Comparison of ENCODE assay signal across 9 mouse cellular contexts in the genomic region with DNA sequence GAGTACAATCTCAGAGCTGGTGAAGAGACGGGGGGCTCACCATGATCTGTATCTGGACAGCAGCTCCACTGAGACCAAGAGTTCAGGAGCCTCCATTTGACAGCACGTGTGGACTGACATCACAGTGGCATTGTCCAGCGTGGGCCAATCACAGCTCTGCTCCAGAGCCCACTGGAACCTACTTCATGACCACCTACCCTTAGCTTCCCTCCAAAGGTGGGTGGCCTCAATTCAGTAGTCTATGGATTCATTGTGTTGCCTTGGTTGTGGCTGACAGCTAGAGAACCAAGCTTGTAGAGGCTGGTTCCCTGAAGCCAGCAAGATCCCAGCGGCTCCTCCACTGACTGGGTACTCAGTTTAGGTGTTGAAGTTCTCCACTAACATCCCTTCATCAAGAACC. TPM values are rescaled to one million over a fixed set of nuclear protein-coding genes. Genes with fewer than 3 reads are reported as not detected.
DNase-seq lines count a peak whose midpoint lies in the region; ATAC-seq and TF ChIP-seq lines count a peak whose summit lies in the region.
"Had no signal": no experiment of that assay in that cellular context is flagged by ENCODE, and none has a peak within 500 bp of the region (broad histone marks: within the 10 kb centered on the region; RNA-seq: fewer than 3 reads in every experiment).

A gene (minus strand): TSS at position 121 of the 400 bp plus-strand sequence.
A gene (plus strand): TSS at position 174 of the 400 bp plus-strand sequence.

- H3K27ac ChIP-seq in lung, embryonic 14.5 days (ENCODE audit: low read depth): no peak within 1 kb of the TSS
- H3K27ac ChIP-seq in forebrain, embryonic 11.5 days (ENCODE audit: low read depth, low read length): no peak within 1 kb of the TSS; the same call in 1 of the 2 replicates
- H3K27ac ChIP-seq in limb, embryonic 12.5 days: no peak within 1 kb of the TSS
- no peak within 1 kb of the TSS for H3K27ac ChIP-seq in stomach, embryonic 14.5 days (ENCODE audit: low read length)

- peaks cover 47% of the 10 kb centered on the region for H3K36me3 ChIP-seq in lung, embryonic 14.5 days (ENCODE audit: insufficient read depth)
- peaks cover 3% of the 10 kb centered on the region for H3K36me3 ChIP-seq in forebrain, embryonic 11.5 days (ENCODE audit: control insufficient read depth, insufficient read depth, low read length)
- peaks cover 53% of the 10 kb centered on the region for H3K36me3 ChIP-seq in limb, embryonic 12.5 days
- H3K36me3 ChIP-seq in stomach, embryonic 14.5 days (ENCODE audit: control insufficient read depth, insufficient read depth, low read length): peaks cover 13% of the 10 kb centered on the region

- WGBS in lung, embryonic 14.5 days: 80% methylated on average over 4 of the region's 4 CpGs
- WGBS in forebrain, embryonic 11.5 days: 84% methylated on average over 4 of the region's 4 CpGs
- 86% methylated on average over 4 of the region's 4 CpGs for WGBS in limb, embryonic 12.5 days
- whole genome bisulfite sequencing in stomach, embryonic 14.5 days: 83% methylated on average over 4 of the region's 4 CpGs

- H3K9me3 ChIP-seq in lung, embryonic 14.5 days (ENCODE audit: low read depth, low read length): no peaks in the 10 kb centered on the region
- no peaks in the 10 kb centered on the region for H3K9me3 ChIP-seq in forebrain, embryonic 11.5 days (ENCODE audit: control insufficient read depth, low read length)
- no peaks in the 10 kb centered on the region for H3K9me3 ChIP-seq in limb, embryonic 12.5 days
- H3K9me3 ChIP-seq in stomach, embryonic 14.5 days (ENCODE audit: control insufficient read depth, low read depth, low read length): no peaks in the 10 kb centered on the region

- no peak for DNase-seq in lung, embryonic 14.5 days
- no peak for DNase-seq in lung, adult 18-20 months
- no peak for DNase-seq in forebrain, embryonic 11.5 days (ENCODE audit: low spot score)
- no peak for DNase-seq in spleen, adult 18-20 months
- DNase-seq in urinary bladder, adult 18-20 months (ENCODE audit: low spot score in 2 of 2): no peak
- DNase-seq: thymus, adult 18-20 months had no signal

- H3K27me3 ChIP-seq in lung, embryonic 14.5 days (ENCODE audit: insufficient read depth, low read length): no peaks in the 10 kb centered on the region
- H3K27me3 ChIP-seq in forebrain, embryonic 11.5 days (ENCODE audit: control insufficient read depth, insufficient read depth, low read length): no peaks in the 10 kb centered on the region
- H3K27me3 ChIP-seq in limb, embryonic 12.5 days: no peaks in the 10 kb centered on the region
- no peaks in the 10 kb centered on the region for H3K27me3 ChIP-seq in stomach, embryonic 14.5 days (ENCODE audit: control insufficient read depth, insufficient read depth, low read length)

- peak within 1 kb of the TSS; percentile 95 for H3K9ac ChIP-seq in lung, embryonic 14.5 days
- no peak within 1 kb of the TSS for H3K9ac ChIP-seq in forebrain, embryonic 11.5 days (ENCODE audit: low read length)
- H3K9ac ChIP-seq in limb, embryonic 12.5 days (replicated peaks): peak within 1 kb of the TSS; percentile 90
- H3K9ac ChIP-seq in stomach, embryonic 14.5 days (replicated peaks; ENCODE audit: low read depth, low read length): no peak within 1 kb of the TSS

- peak within 1 kb of the TSS; percentile 66 for H3K4me2 ChIP-seq in lung, embryonic 14.5 days
- peak within 1 kb of the TSS; percentile 57 for H3K4me2 ChIP-seq in forebrain, embryonic 11.5 days (ENCODE audit: low read depth, low read length, severe bottlenecking)
- peak within 1 kb of the TSS; percentile 70 for H3K4me2 ChIP-seq in limb, embryonic 12.5 days
- H3K4me2 ChIP-seq in stomach, embryonic 14.5 days (replicated peaks; ENCODE audit: low read depth, low read length): peak within 1 kb of the TSS; percentile 44

- no peak for ATAC-seq in lung, embryonic 14.5 days (ENCODE audit: insufficient read depth)
- ATAC-seq in forebrain, embryonic 11.5 days (replicated peaks; ENCODE audit: low FRiP score): no peak
- no peak for ATAC-seq in limb, embryonic 12.5 days (ENCODE audit: insufficient number of reproducible peaks, insufficient read depth, low FRiP score, low TSS enrichment, low read depth)
- ATAC-seq in stomach, embryonic 14.5 days (ENCODE audit: insufficient number of reproducible peaks, insufficient read depth, low FRiP score, low read depth): no peak
- ATAC-seq: activated CD4-positive, CD25-positive, alpha-beta regulatory T cell, adult 4 months had no signal

- H3K4me3 ChIP-seq in lung, embryonic 14.5 days (ENCODE audit: low read depth, low read length): peak within 1 kb of the TSS; percentile 90
- peak within 1 kb of the TSS; percentile 61 for H3K4me3 ChIP-seq in forebrain, embryonic 11.5 days (ENCODE audit: low read depth, low read length)
- peak within 1 kb of the TSS; percentile 81 for H3K4me3 ChIP-seq in limb, embryonic 12.5 days (replicated peaks)
- H3K4me3 ChIP-seq in stomach, embryonic 14.5 days (ENCODE audit: low read depth, low read length): peak within 1 kb of the TSS; percentile 78

- no peak for TF ChIP-seq CTCF in lung, embryonic 14.5 days (IDR thresholded peaks at IDR 0.05; ENCODE audit: low read depth)

- H3K4me1 ChIP-seq in lung, embryonic 14.5 days (ENCODE audit: insufficient read depth): 0 out of 2 replicates have a peak, but pooled peaks cover 7% of the 10 kb centered on the region
- peaks cover 7% of the 10 kb centered on the region for H3K4me1 ChIP-seq in forebrain, embryonic 11.5 days (replicated peaks; ENCODE audit: control insufficient read depth, insufficient read depth, low read length)
- H3K4me1 ChIP-seq in limb, embryonic 12.5 days (replicated peaks): peaks cover 25% of the 10 kb centered on the region
- peaks cover 12% of the 10 kb centered on the region; the same call in 1 of the 2 replicates for H3K4me1 ChIP-seq in stomach, embryonic 14.5 days (ENCODE audit: control insufficient read depth, insufficient read depth, low read length)

RNA-seq across cellular contexts. Expression of the first gene that starts in this region (rescaled TPM):
- polyA plus RNA-seq in lung, embryonic 14.5 days (2014; fragmentation: Nextera tagmentation; extraction: Ambion mirVana): 0.46 and 0.71 TPM in 2 replicates
- polyA plus RNA-seq in forebrain, embryonic 11.5 days (2014; fragmentation: Nextera tagmentation; extraction: Ambion mirVana): 0.36 and 0.81 TPM in 2 replicates
- 0.29 and 0.41 TPM in 2 replicates for polyA plus RNA-seq in limb, embryonic 12.5 days (2016; fragmentation: Nextera tagmentation; extraction: Ambion mirVana)
- not detected in 2 replicates for polyA plus RNA-seq in stomach, embryonic 14.5 days (2014; fragmentation: Nextera tagmentation; extraction: Ambion mirVana)
- polyA plus RNA-seq: activated CD4-positive, CD25-positive, alpha-beta regulatory T cell, adult 4 months had no signal

RNA-seq across cellular contexts. Expression of the second gene that starts in this region (rescaled TPM):
- polyA plus RNA-seq in lung, embryonic 14.5 days (2014; fragmentation: Nextera tagmentation; extraction: Ambion mirVana): 1,798 and 1,884 TPM in 2 replicates
- polyA plus RNA-seq in forebrain, embryonic 11.5 days (2014; fragmentation: Nextera tagmentation; extraction: Ambion mirVana): 1,407 and 1,469 TPM in 2 replicates
- polyA plus RNA-seq in limb, embryonic 12.5 days (2016; fragmentation: Nextera tagmentation; extraction: Ambion mirVana): 1,161 and 1,172 TPM in 2 replicates
- polyA plus RNA-seq in stomach, embryonic 14.5 days (2014; fragmentation: Nextera tagmentation; extraction: Ambion mirVana): 1,483 and 1,587 TPM in 2 replicates

Comparison
In these comparisons a context has a peak if more than half of its experiments do, and no peak if none do; other contexts are left out.
1. H3K9ac ChIP-seq: peak in lung, embryonic 14.5 days (single experiment) and limb, embryonic 12.5 days (single experiment); none in forebrain, embryonic 11.5 days (single experiment) and stomach, embryonic 14.5 days (single experiment).
2. Peak in every context shown above with its lines, with median percentiles within 50 percentile points of each other: H3K4me2 ChIP-seq and H3K4me3 ChIP-seq.